ENCODE assay signal across 9 mouse cellular contexts in the genomic region with DNA sequence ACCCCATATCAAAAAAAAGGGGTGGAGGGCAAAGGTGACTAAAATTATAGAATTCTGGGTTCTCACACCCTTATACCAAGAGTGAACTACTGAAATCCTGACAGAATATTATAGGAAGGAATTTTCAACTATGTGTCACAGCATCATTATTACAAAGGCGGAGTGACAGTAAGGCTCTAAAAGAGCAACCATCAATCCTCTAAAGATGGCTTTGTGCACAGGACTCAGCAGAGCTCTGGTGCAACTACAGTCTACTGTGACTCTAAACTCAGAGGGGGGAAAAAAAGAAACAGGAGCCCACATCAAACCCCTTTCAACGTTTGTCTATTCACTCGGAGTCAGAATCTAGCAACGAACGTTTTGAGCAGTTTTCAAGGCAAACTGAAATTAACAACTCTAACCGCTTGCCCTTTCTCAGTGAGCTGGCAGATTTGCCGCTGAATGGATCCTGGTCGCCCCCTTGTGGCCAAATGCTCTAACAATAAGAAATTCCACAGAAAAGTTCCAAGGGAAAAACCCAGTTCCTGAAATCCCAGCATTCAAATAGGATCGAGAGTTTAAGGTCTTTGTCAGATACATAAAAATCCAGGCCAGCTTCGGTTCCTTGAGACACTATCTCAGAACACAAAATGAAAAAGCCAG. TPM values are rescaled to one million over a fixed set of nuclear protein-coding genes. Genes with fewer than 3 reads are reported as not detected.
DNase-seq lines count a peak whose midpoint lies in the region; ATAC-seq and TF ChIP-seq lines count a peak whose summit lies in the region.
"Had no signal": no experiment of that assay in that cellular context is flagged by ENCODE, and none has a peak within 500 bp of the region (broad histone marks: within the 10 kb centered on the region; RNA-seq: fewer than 3 reads in every experiment).

No protein-coding gene starts in this region.

- no peak overlapping the region for H3K9ac ChIP-seq in embryonic facial prominence, embryonic 15.5 days
- H3K9ac ChIP-seq in heart, embryonic 15.5 days = no peak overlapping the region
- no peak overlapping the region for H3K9ac ChIP-seq in liver, embryonic 14.5 days (replicated peaks)
- no peak overlapping the region for H3K9ac ChIP-seq in neural tube, embryonic 14.5 days (replicated peaks; ENCODE audit: low read depth, low read length)
- H3K9ac ChIP-seq: embryonic facial prominence, embryonic 12.5 days had no signal

- peak overlapping the region; percentile 32 for H3ac ChIP-seq in C2C12 (ENCODE audit: control insufficient read depth, insufficient read length, low read depth)

- H3K27me3 ChIP-seq in C2C12 (ENCODE audit: control insufficient read depth, insufficient read depth, insufficient read length) = no peaks in the 10 kb centered on the region
- H3K27me3 ChIP-seq in embryonic facial prominence, embryonic 15.5 days = peaks cover 9% of the 10 kb centered on the region; the same call in 1 of the 2 replicates
- H3K27me3 ChIP-seq in heart, embryonic 15.5 days = peaks cover 13% of the 10 kb centered on the region; the same call in 1 of the 2 replicates
- H3K27me3 ChIP-seq in liver, embryonic 14.5 days (ENCODE audit: control insufficient read depth, insufficient read depth, low read length) = no peaks in the 10 kb centered on the region
- H3K27me3 ChIP-seq in neural tube, embryonic 14.5 days (ENCODE audit: control insufficient read depth, insufficient read depth, low read length) = no peaks in the 10 kb centered on the region
- H3K27me3 ChIP-seq: embryonic facial prominence, embryonic 12.5 days had no signal

- no peak overlapping the region for H3K4me3 ChIP-seq in C2C12 (ENCODE audit: insufficient read depth, poor library complexity, severe bottlenecking)
- H3K4me3 ChIP-seq in embryonic facial prominence, embryonic 15.5 days (replicated peaks) = no peak overlapping the region
- peak overlapping the region; percentile 21; the same call in 1 of the 2 replicates for H3K4me3 ChIP-seq in heart, embryonic 15.5 days
- no peak overlapping the region for H3K4me3 ChIP-seq in liver, embryonic 14.5 days (ENCODE audit: insufficient read depth in 1 of 2, low read depth in 2 of 2, low read length in 2 of 2)
- no peak overlapping the region for H3K4me3 ChIP-seq in neural tube, embryonic 14.5 days (ENCODE audit: low read depth, low read length)
- H3K4me3 ChIP-seq: embryonic facial prominence, embryonic 12.5 days had no signal

- peaks cover 3% of the 10 kb centered on the region; the same call in 1 of the 2 replicates for H3K4me1 ChIP-seq in embryonic facial prominence, embryonic 15.5 days
- H3K4me1 ChIP-seq in heart, embryonic 15.5 days (replicated peaks) = no peaks in the 10 kb centered on the region; the same call in 1 of the 2 replicates
- H3K4me1 ChIP-seq in liver, embryonic 14.5 days (replicated peaks; ENCODE audit: control insufficient read depth in 2 of 2, insufficient read depth in 2 of 2, low read length in 1 of 2) = 0 out of 4 replicates have a peak, but pooled peaks cover 0 to 2% of the 10 kb centered on the region in 2 experiments
- H3K4me1 ChIP-seq in neural tube, embryonic 14.5 days (ENCODE audit: control insufficient read depth, insufficient read depth, low read length) = no peaks in the 10 kb centered on the region
- H3K4me1 ChIP-seq: embryonic facial prominence, embryonic 12.5 days had no signal

- WGBS in embryonic facial prominence, embryonic 15.5 days = 11% methylated on average over 10 of the region's 10 CpGs
- 15% methylated on average over 10 of the region's 10 CpGs for WGBS in heart, embryonic 15.5 days
- 10% methylated on average over 10 of the region's 10 CpGs for WGBS in liver, embryonic 14.5 days (ENCODE audit: insufficient replicate concordance)
- 12% methylated on average over 10 of the region's 10 CpGs for WGBS in neural tube, embryonic 14.5 days

- no peak for TF ChIP-seq EP300 in liver, embryonic 14.5 days (IDR thresholded peaks at IDR 0.05; ENCODE audit: low read depth)

- no peaks in the 10 kb centered on the region for H3K36me3 ChIP-seq in C2C12 (ENCODE audit: control insufficient read depth, insufficient read depth)
- H3K36me3 ChIP-seq in embryonic facial prominence, embryonic 15.5 days = no peaks in the 10 kb centered on the region
- H3K36me3 ChIP-seq in heart, embryonic 15.5 days = no peaks in the 10 kb centered on the region
- no peaks in the 10 kb centered on the region for H3K36me3 ChIP-seq in liver, embryonic 14.5 days (replicated peaks; ENCODE audit: control insufficient read depth, insufficient read depth, low read depth)
- no peaks in the 10 kb centered on the region for H3K36me3 ChIP-seq in neural tube, embryonic 14.5 days (ENCODE audit: control insufficient read depth, insufficient read depth, low read length)
- H3K36me3 ChIP-seq: embryonic facial prominence, embryonic 12.5 days had no signal

- no peaks in the 10 kb centered on the region for H3K79me3 ChIP-seq in C2C12 (ENCODE audit: low read depth)

- H3K4me2 ChIP-seq in embryonic facial prominence, embryonic 15.5 days (replicated peaks) = 0 out of 2 replicates have a peak overlapping the region, but pooled peaks have one; percentile 15
- peak overlapping the region; percentile 55 for H3K4me2 ChIP-seq in heart, embryonic 15.5 days
- H3K4me2 ChIP-seq in liver, embryonic 14.5 days (ENCODE audit: low read depth) = peak overlapping the region; percentile 33
- peak overlapping the region; percentile 27; the same call in 1 of the 2 replicates for H3K4me2 ChIP-seq in neural tube, embryonic 14.5 days (ENCODE audit: low read depth, low read length)
- H3K4me2 ChIP-seq: embryonic facial prominence, embryonic 12.5 days had no signal

- TF ChIP-seq CTCF in C2C12 (IDR thresholded peaks at IDR 0.05; ENCODE audit: control insufficient read depth, insufficient read depth, insufficient read length) = no peak
- TF ChIP-seq CTCF in liver, embryonic 14.5 days (IDR thresholded peaks at IDR 0.05; ENCODE audit: low read depth) = peak; percentile 85

- no peak for ATAC-seq in embryonic facial prominence, embryonic 15.5 days (ENCODE audit: insufficient number of reproducible peaks, low FRiP score, low TSS enrichment, low read depth)
- no peak for ATAC-seq in heart, embryonic 15.5 days (replicated peaks; ENCODE audit: insufficient number of reproducible peaks, insufficient read depth, low FRiP score, low read depth)
- no peak for ATAC-seq in liver, embryonic 14.5 days (ENCODE audit: insufficient read depth)
- ATAC-seq in neural tube, embryonic 14.5 days (ENCODE audit: low read depth) = no peak; the same call in 1 of the 2 replicates

- no peaks in the 10 kb centered on the region for H3K9me3 ChIP-seq in embryonic facial prominence, embryonic 15.5 days (replicated peaks)
- H3K9me3 ChIP-seq in heart, embryonic 15.5 days (replicated peaks) = no peaks in the 10 kb centered on the region
- no peaks in the 10 kb centered on the region for H3K9me3 ChIP-seq in liver, embryonic 14.5 days (ENCODE audit: control insufficient read depth, low read length)
- H3K9me3 ChIP-seq in neural tube, embryonic 14.5 days (ENCODE audit: control insufficient read depth, low read length) = no peaks in the 10 kb centered on the region
- H3K9me3 ChIP-seq: embryonic facial prominence, embryonic 12.5 days had no signal

- no peak overlapping the region for H3K27ac ChIP-seq in embryonic facial prominence, embryonic 15.5 days (replicated peaks)
- H3K27ac ChIP-seq in heart, embryonic 15.5 days = no peak overlapping the region
- no peak overlapping the region for H3K27ac ChIP-seq in liver, embryonic 14.5 days
- H3K27ac ChIP-seq in neural tube, embryonic 14.5 days (ENCODE audit: low read depth, low read length) = no peak overlapping the region
- H3K27ac ChIP-seq: embryonic facial prominence, embryonic 12.5 days had no signal

- peak; percentile 81 for DNase-seq in adrenal gland, postnatal 25 days
- peak; percentile 88 for DNase-seq in kidney, postnatal 4 days
- no peak for DNase-seq in liver, embryonic 14.5 days (ENCODE audit: low read depth in 3 of 3, low spot score in 3 of 3)
- peak; percentile 26 to 59 for DNase-seq in thymus, postnatal 10 days (ENCODE audit: low spot score in 2 of 2)

- no peaks in the 10 kb centered on the region for H3K79me2 ChIP-seq in C2C12 (ENCODE audit: control insufficient read depth, insufficient read depth)

TF ChIP-seq in C2C12, 6 proteins besides CTCF, POLR2A, EP300 and RAD21:
- TF ChIP-seq FOSL1 (IDR thresholded peaks at IDR 0.05; ENCODE audit: insufficient read depth, low read length, poor library complexity, severe bottlenecking) = no peak
- no peak for TF ChIP-seq USF1 (IDR thresholded peaks at IDR 0.05; ENCODE audit: low read depth)
- TF ChIP-seq MYOD1 (IDR thresholded peaks at IDR 0.05; ENCODE audit: control insufficient read depth, insufficient read length, low read depth) = no peak
- no peak for TF ChIP-seq MYOG (IDR thresholded peaks at IDR 0.05; ENCODE audit: control insufficient read depth, extremely low read depth, insufficient read length)
- no peak for TF ChIP-seq CEBPB (IDR thresholded peaks at IDR 0.05; ENCODE audit: low read depth)
- TF ChIP-seq MAX (IDR thresholded peaks at IDR 0.05) = no peak

RNA-seq across cellular contexts. Expression of gene Usp44, which starts 18.5 kb away (rescaled TPM):
- polyA plus RNA-seq in C2C12 (2012; fragmentation: generic; extraction: Trizol) = 0.37 TPM
- not detected in 2 replicates for total RNA-seq in adrenal gland, postnatal 25 days (2021)
- 1.3 TPM in 2 replicates for polyA plus RNA-seq in embryonic facial prominence, embryonic 15.5 days (2015; fragmentation: Nextera tagmentation; extraction: Ambion mirVana)
- 0.08 and 0.44 TPM in 2 replicates for polyA plus RNA-seq in heart, embryonic 15.5 days (2015; fragmentation: Nextera tagmentation; extraction: Ambion mirVana)
- 0.98 and 1.5 TPM in 2 replicates for polyA plus RNA-seq in liver, embryonic 14.5 days (2012; rRNA removed)
- 1.5 and 2.2 TPM in 2 replicates for polyA plus RNA-seq in liver, embryonic 14.5 days (2014; fragmentation: Nextera tagmentation; extraction: Ambion mirVana)
- 0.13 and 0.17 TPM in 2 replicates for polyA plus RNA-seq in neural tube, embryonic 14.5 days (2014; fragmentation: Nextera tagmentation; extraction: Ambion mirVana)

Comparison
In these comparisons a context has a peak if more than half of its experiments do, and no peak if none do; other contexts are left out.
1. DNase-seq: peak in adrenal gland, postnatal 25 days (single experiment), kidney, postnatal 4 days (2 of 2) and thymus, postnatal 10 days (2 of 2); none in liver, embryonic 14.5 days (0 of 3).
2. Peak in every context shown above with its lines, with median percentiles within 50 percentile points of each other: H3K4me2 ChIP-seq.